Mouse (Mus musculus) embryonic fibroblast, embryonic 13.5 days (primary cell): ENCODE data around the gene Tmem235.

Experiments
- CTCF ChIP-seq: IDR thresholded peaks from 2 replicates; pipeline ENCODE4 v1.5.1; 2011; ENCODE audit warnings: mild to moderate bottlenecking, control low read depth, low read length, moderate library complexity, borderline replicate concordance; ENCODE audit not compliant: insufficient read depth
- POLR2A ChIP-seq: IDR thresholded peaks from 2 replicates; pipeline ENCODE4 v1.6.1; 2011; ENCODE audit warnings: low read depth, mild to moderate bottlenecking, control low read depth, low read length, moderate library complexity

DNA sequence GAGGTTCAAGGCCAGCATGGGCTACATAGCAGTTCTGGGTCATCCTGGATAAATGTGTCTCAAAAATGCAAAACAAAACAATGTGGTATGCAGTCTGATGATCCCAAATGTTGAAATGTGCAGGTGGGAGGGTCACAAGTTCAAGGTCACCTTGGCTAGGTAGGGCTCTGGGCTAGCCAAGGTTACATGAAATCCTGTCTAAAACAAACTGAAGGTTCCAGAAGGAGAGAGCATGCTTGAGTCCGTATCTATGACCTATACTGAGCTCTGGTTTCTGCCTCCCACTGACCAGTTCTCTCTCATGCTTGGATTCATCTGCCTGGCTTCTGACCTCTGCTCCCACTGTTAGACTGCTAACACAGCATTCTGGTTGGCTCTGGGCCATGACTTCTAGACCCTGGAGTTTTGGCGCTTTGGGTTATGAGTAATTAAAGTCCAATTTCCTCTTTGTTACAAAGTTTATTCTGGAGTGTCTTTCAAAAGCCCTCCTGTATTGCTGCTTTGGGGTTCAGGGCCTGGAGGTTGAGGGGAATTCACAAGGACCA lies 30.8 kb upstream of the Tmem235 start:
- TF ChIP-seq CTCF (no peak), POLR2A (no peak)
